Mouse (Mus musculus) heart, embryonic 11.5 days (tissue): Measurements from ENCODE around the gene Ccr1. TPM values are rescaled to one million over a fixed set of nuclear protein-coding genes. Genes with fewer than 3 reads are reported as not detected.

ENCODE experiments used
- ATAC-seq: fragments of 200-750 bp; cut with Nextera tagmentation; replicated peaks from 2 replicates; pipeline ENCODE4 v1.8.0; 2017; ENCODE audit warnings: moderate library complexity; ENCODE audit not compliant: insufficient number of reproducible peaks, low FRiP score, low TSS enrichment
- H3K27ac ChIP-seq: fragments of 300-500 bp; sonication (generic); 2 replicates; pipeline ENCODE4 v1.5.1; 2014; ENCODE audit warnings: mild to moderate bottlenecking, low read depth, low read length
- H3K27me3 ChIP-seq: fragments of 300-500 bp; sonication (generic); 2 replicates; pipeline ENCODE4 v1.6.1; 2014; ENCODE audit warnings: mild to moderate bottlenecking, low read length, mixed read lengths; ENCODE audit not compliant: control insufficient read depth, insufficient read depth
- H3K36me3 ChIP-seq: fragments of 300-500 bp; sonication (generic); 2 replicates; pipeline ENCODE4 v1.6.1; 2014; ENCODE audit warnings: mild to moderate bottlenecking, low read length, moderate library complexity, mixed read lengths; ENCODE audit not compliant: control insufficient read depth, insufficient read depth
- H3K4me1 ChIP-seq: fragments of 300-500 bp; sonication (generic); 2 replicates; pipeline ENCODE4 v1.6.1; 2014; ENCODE audit warnings: low read length; ENCODE audit not compliant: control insufficient read depth, insufficient read depth
- H3K4me2 ChIP-seq: fragments of 300-500 bp; sonication (generic); 2 replicates; pipeline ENCODE4 v1.6.1; 2014; ENCODE audit warnings: mild to moderate bottlenecking, moderate library complexity
- H3K4me3 ChIP-seq: fragments of 300-500 bp; sonication (generic); 2 replicates; pipeline ENCODE4 v1.5.1; 2014; ENCODE audit warnings: low read depth, low read length
- H3K9ac ChIP-seq: fragments of 300-500 bp; sonication (generic); 2 replicates; pipeline ENCODE4 v1.6.1; 2014; ENCODE audit warnings: mild to moderate bottlenecking, low read depth, low read length, moderate library complexity
- H3K9me3 ChIP-seq: fragments of 300-500 bp; sonication (generic); replicated peaks from 2 replicates; pipeline ENCODE4 v1.6.1; 2016; ENCODE audit warnings: low read length; ENCODE audit not compliant: control insufficient read depth
- WGBS: fragments of 180-500 bp; shearing (Covaris S2); extraction: QIAGEN DNeasy Blood & Tissue Kit; methylation state at CpG from one replicate; pipeline ENCODE4 v1.1.7; 2014; ENCODE audit not compliant: insufficient replicate concordance; 5-methylcytosine and 5-hydroxymethylcytosine counted together
- polyA plus RNA-seq: library from polyadenylated mRNA; unstranded; fragments of >200 nt; fragmentation: Nextera tagmentation; extraction: Ambion mirVana; gene quantifications from 2 replicates; pipeline ENCODE4 v1.2.1, GENCODE M21; 2014

Ccr1 gene
- polyA plus RNA-seq, 1 experiment from 2014 or later = 0.80 TPM

DNA sequence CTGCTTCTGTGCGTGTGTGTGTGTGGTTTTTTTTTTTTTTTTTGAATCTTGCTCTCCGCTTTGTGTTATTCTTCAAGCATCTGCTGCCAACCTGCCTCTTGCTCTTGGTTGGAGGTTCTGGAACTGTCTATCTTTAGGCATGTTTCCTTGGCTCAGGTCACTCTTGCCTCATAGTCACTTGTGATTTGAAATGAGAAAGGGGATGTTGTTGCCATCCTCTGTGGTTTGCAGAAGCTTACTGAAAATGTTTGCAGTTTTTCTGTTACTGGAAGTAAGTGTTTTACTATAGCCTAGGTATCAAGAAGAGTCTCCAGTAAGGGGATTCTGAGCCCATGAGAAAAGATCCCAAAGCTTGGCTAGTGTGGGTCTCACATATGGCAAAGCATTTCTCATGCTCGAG is 26.5 kb downstream of the Ccr1 start:
- H3K9me3 ChIP-seq = no peaks in the 10 kb centered on the region
- no peak overlapping the region for H3K27ac ChIP-seq
- no peak overlapping the region for H3K9ac ChIP-seq
- whole genome bisulfite sequencing = 80% methylated on average over 3 of the region's 3 CpGs
- H3K4me3 ChIP-seq = no peak overlapping the region
- no peaks in the 10 kb centered on the region for H3K27me3 ChIP-seq
- no peaks in the 10 kb centered on the region for H3K4me1 ChIP-seq
- ATAC-seq = no peak
- no peaks in the 10 kb centered on the region for H3K36me3 ChIP-seq
- no peak overlapping the region for H3K4me2 ChIP-seq

DNA sequence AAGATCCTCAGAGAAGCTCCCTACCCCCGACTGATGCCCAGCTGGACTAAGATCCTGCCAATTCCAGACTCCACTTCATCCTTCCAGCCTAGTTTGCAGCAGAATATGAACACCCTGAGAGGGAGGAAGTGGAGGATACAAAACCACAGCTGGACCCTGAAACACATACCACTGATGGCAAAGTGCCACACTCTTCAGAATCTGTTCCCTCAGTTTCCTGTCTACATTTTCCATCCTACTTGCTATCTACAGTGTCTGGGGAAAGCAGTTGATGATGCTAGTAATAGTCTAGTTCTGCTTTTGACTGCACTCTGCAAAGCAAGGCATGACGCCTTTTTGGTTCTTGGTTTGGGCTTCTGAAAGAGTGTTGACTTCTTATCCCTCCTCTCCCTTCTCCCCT is 27.2 kb downstream of the Ccr1 start:
- no peak overlapping the region for H3K9ac ChIP-seq
- no peaks in the 10 kb centered on the region for H3K27me3 ChIP-seq
- 66% methylated on average over 2 of the region's 2 CpGs for WGBS
- no peak overlapping the region for H3K4me3 ChIP-seq
- ATAC-seq = peak; percentile 35; the same call in 1 of the 2 replicates
- H3K36me3 ChIP-seq = no peaks in the 10 kb centered on the region
- no peak overlapping the region for H3K4me2 ChIP-seq
- H3K4me1 ChIP-seq = no peaks in the 10 kb centered on the region
- no peak overlapping the region for H3K27ac ChIP-seq
- no peaks in the 10 kb centered on the region for H3K9me3 ChIP-seq

DNA sequence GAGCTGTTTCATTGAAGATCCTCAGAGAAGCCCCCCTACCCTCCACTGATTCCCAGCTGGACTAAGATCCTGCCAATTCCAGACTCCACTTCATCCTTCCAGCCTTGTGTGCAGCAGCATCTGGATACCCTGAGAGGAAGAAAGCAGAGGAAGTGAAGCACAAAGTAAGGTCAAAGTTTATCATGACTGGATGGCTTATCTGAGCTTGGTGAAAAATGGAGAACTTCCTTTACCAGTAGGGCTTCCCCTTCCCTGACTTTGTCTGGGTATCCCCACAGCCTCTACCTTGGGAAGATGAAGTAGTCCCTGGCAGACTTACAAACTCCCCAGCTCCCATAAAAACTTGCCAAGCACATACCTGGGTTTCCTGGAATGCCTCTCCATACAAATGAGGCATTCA is 27.9 kb downstream of the Ccr1 start:
- no peaks in the 10 kb centered on the region for H3K9me3 ChIP-seq
- no peaks in the 10 kb centered on the region for H3K27me3 ChIP-seq
- no peak; the same call in 1 of the 2 replicates for ATAC-seq
- H3K4me2 ChIP-seq = no peak overlapping the region
- H3K27ac ChIP-seq = no peak overlapping the region
- no peak overlapping the region for H3K9ac ChIP-seq
- no peak overlapping the region for H3K4me3 ChIP-seq
- no peaks in the 10 kb centered on the region for H3K4me1 ChIP-seq
- no peaks in the 10 kb centered on the region for H3K36me3 ChIP-seq

DNA sequence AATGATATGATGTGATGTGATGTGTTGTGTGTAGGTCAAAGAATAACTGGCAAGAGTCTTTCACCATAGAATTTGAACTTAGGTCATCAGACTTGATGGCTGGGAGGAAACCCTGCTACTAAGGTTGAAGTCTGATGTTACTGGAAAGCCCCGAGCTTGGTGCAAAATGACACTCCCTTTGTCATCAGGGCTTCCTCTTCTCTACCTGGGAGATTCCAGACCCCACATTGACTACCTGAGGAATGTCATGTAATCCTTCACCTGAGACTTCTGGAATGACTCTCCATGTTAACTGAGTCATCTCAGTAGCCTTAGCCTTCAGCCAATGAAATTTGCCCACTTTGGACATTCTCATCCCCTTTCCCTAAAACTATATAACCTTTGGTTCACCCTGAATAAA is 28.3 kb downstream of the Ccr1 start:
- H3K36me3 ChIP-seq = no peaks in the 10 kb centered on the region
- no peak overlapping the region for H3K4me3 ChIP-seq
- H3K27ac ChIP-seq = no peak overlapping the region
- H3K27me3 ChIP-seq = no peaks in the 10 kb centered on the region
- H3K9me3 ChIP-seq = no peaks in the 10 kb centered on the region
- no peak overlapping the region for H3K4me2 ChIP-seq
- H3K4me1 ChIP-seq = no peaks in the 10 kb centered on the region
- ATAC-seq = no peak
- 68% methylated on average over 1 of the region's 1 CpGs for WGBS
- H3K9ac ChIP-seq = no peak overlapping the region

DNA sequence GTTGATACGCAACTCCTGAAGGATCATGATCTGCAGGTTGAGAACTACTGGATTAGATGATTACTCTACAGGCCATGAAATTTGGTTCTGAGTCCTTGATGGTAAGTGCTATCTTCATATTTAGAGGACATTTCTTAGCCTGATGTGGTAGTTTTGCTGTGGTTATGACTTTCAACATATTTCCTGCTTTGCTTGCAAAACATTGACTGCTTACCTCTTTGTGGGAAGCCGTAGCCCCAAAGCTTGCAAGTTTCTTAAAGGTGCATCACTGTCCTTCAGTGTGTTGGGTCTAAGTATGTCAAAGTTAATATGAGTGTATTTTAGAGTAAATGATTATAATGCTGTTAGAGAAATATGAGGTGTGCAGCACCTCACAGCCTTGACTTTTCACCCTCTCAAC is 30.5 kb downstream of the Ccr1 start:
- H3K27ac ChIP-seq = no peak overlapping the region
- no peaks in the 10 kb centered on the region for H3K27me3 ChIP-seq
- H3K9me3 ChIP-seq = no peaks in the 10 kb centered on the region
- H3K36me3 ChIP-seq = no peaks in the 10 kb centered on the region
- no peaks in the 10 kb centered on the region for H3K4me1 ChIP-seq
- H3K9ac ChIP-seq = no peak overlapping the region
- no peak overlapping the region for H3K4me2 ChIP-seq
- ATAC-seq = no peak
- H3K4me3 ChIP-seq = no peak overlapping the region
- WGBS = 82% methylated on average over 2 of the region's 2 CpGs

DNA sequence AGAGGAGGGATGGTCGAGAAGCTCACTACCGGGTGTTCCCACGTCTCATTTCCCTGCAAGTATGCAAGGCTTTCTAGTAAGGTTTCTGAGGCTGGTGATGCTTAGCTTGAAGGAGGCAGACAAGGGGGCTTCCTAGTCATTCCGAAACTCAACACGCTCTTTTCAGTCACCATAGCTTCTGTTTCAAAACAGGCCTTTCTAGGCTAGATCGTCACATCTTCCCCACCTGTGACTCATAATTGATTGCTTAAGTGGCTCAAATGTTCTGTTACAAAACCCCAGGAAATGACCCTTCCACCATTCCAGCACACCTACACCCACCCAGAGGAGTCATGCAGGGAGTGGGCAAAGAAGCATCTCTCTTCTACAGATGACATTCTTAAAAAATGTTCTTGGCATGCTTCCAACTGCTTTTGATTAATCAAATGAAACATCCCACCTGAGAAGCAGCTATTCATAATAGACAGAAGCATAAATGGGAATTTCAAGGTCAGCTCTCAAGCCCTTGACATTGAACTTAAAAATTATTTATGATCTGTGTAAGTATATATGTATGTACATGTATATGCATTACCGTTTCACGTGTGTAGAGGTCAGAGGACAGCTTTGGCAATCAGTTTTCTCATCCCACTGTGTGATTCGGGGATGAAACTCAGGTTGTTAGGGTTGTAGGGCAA is 31.8 kb downstream of the Ccr1 start:
- H3K9ac ChIP-seq = no peak overlapping the region
- no peak overlapping the region for H3K4me2 ChIP-seq
- peaks cover under 1% of the 10 kb centered on the region; the same call in 1 of the 2 replicates for H3K4me1 ChIP-seq
- H3K4me3 ChIP-seq = no peak overlapping the region
- WGBS = 77% methylated on average over 9 of the region's 9 CpGs
- H3K36me3 ChIP-seq = no peaks in the 10 kb centered on the region
- H3K27ac ChIP-seq = no peak overlapping the region
- no peaks in the 10 kb centered on the region for H3K9me3 ChIP-seq
- no peak for ATAC-seq
- no peaks in the 10 kb centered on the region for H3K27me3 ChIP-seq

DNA sequence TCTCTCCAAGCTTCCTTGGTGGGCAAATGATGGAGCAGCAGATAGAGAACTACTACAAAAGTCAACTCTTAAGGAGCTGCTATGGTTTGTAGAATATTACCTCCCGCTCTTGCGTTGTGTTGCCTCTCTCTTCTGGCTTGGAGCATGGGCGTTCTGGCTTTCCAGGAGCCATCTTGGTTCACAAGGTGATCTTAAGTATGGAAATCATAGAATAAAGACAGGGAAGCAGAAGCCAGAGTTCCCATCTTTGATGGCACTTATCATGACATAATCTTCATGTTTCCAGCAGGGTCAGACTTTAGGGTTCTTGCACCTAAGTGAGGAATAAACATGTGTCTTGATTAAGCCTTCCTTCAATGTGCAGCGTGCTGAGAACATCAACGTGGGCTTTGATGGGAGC is 32.7 kb downstream of the Ccr1 start:
- peaks cover 3% of the 10 kb centered on the region; the same call in 1 of the 2 replicates for H3K4me1 ChIP-seq
- no peaks in the 10 kb centered on the region for H3K27me3 ChIP-seq
- H3K9me3 ChIP-seq = no peaks in the 10 kb centered on the region
- H3K9ac ChIP-seq = no peak overlapping the region
- no peak overlapping the region for H3K4me3 ChIP-seq
- ATAC-seq = no peak
- WGBS = 87% methylated on average over 5 of the region's 5 CpGs
- no peak overlapping the region for H3K27ac ChIP-seq
- H3K36me3 ChIP-seq = no peaks in the 10 kb centered on the region
- H3K4me2 ChIP-seq = no peak overlapping the region

DNA sequence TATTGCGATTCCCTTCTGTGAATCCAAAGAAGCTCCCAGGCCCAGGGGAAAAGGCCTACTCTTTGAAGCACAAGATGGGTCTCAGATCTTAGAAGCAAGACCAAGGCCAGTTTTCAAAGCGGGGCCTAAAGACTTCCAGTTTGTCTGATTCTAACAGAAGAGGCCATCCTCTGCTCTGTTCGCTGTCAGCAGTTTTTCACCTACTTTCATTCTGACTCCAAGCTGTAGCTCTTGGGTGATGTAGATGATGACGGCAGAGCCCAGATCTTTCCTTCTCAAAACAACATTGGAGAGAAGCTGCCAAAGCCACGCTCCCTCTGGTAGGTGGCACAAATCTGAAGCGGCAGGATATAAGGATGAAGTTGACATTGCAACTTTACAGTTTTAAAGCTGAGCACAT is 33.1 kb downstream of the Ccr1 start:
- H3K27ac ChIP-seq = no peak overlapping the region
- H3K27me3 ChIP-seq = no peaks in the 10 kb centered on the region
- WGBS = 83% methylated on average over 6 of the region's 6 CpGs
- no peak overlapping the region for H3K4me2 ChIP-seq
- ATAC-seq = no peak
- H3K9ac ChIP-seq = no peak overlapping the region
- no peak overlapping the region for H3K4me3 ChIP-seq
- H3K4me1 ChIP-seq = peaks cover 3% of the 10 kb centered on the region; the same call in 1 of the 2 replicates
- no peaks in the 10 kb centered on the region for H3K9me3 ChIP-seq
- no peaks in the 10 kb centered on the region for H3K36me3 ChIP-seq

DNA sequence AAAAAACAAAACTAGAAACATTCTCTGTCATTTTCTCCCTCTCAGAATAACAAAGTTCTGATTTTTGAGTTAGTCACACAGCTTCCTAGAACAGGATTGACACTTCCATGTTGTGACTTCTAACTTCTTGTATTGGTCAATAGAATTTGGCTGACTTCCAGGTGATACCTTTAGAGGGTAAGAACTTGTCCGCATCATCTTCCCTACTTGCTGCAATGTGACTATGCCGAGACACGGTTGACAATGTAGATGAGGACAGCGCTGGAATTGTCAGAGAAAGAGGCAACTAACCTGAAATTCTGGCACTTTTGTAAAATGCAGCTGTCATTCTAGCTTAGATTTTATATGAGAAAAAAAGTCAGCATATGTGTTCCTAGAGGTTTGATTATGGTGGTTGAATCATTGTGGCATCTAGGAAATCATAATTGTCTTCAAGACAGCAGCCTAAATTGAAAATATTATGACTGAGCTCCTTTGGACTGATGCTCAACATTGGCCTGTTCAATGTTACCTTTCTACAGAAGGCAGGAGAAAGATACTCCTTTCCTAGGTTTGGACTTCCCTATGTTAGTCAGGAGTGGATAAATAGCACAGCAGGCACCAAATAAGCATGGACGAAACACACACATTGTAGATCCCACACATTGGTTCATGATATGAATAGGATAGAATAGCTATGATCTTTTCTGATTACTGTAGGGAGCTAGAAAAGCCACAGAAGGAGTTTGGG is 34.6 kb downstream of the Ccr1 start:
- Histone ChIP-seq H3K36me3 (no peaks in the 10 kb centered on the region), H3K9me3 (no peaks in the 10 kb centered on the region), H3K4me2 (no peak overlapping the region), H3K4me3 (no peak overlapping the region), H3K27me3 (no peaks in the 10 kb centered on the region), H3K27ac (no peak overlapping the region), H3K4me1 (peaks cover 5% of the 10 kb centered on the region; the same call in 1 of the 2 replicates), H3K9ac (no peak overlapping the region)
- no peak for ATAC-seq
- WGBS = 91% methylated on average over 5 of the region's 5 CpGs
